Mouse (Mus musculus) testis, postnatal 14 days (tissue): ENCODE measurements around the gene Olfr575.

Source experiments
- DNase-seq: peaks from one replicate; pipeline ENCODE4 v3.0.0; 2021; ENCODE audit warnings: low spot score

Olfr575 gene

DNA sequence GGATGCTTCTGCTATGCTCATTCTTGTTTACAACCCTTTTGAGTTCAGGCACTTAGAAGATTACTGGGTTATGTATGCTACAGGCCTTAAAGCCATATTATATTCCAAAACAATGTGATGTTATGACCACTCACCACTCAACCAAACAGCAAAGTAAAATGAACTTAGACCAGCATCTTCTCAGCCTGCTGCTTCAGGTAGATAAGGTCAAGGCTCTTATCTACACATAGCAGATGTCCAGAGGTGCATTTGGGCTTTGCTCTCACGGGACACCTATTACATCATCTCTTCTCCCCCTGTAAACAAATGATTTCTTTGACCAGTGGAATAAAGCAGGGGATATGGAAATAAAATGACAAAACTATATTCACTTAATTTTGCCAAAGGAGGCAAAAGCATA lies at the start of gene Olfr575:
Gene Olfr575 (minus strand): TSS at position 183 of the 400 bp plus-strand sequence.
- no peak for DNase-seq

DNA sequence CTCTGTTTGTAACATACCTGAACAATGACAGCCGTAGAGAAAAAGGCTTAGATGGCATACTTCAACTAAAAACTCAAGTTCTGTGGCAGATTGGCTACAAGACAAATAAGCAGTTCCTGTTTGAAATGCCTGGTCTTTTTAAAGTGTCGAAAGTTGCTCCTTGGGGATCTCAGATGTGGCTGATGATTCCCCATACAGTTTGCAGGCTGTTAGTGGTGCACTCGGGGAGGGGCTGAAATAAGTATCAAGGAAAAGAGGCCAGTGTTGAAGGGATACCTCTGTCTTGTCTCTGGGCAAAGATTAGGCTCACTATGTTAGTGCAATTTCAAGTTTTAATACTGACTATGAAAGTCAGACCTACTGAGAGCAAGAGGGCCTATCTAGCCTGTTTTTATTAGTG lies 30.6 kb upstream of the Olfr575 start, which contains the start of gene Olfr578:
Gene Olfr578 (minus strand): TSS at position 101 of the 400 bp plus-strand sequence.
- no peak for DNase-seq

DNA sequence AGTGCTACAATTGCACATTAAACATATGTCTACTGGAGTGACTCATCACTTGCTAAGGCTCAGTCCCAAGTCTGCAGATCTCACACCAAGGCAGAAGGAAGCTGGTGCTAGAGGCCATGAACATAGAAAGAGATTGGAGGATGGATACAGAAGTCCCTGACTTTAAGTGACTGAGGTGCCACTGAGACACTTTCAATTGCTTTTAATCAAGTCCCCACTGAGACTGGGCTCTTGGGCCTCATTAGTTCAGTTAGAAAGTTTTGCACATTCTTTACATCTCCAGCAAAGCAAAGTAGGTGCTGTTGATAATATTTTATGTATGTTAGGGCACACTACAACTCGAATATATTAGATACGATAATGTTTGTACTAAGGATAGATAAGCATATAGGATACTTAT lies 17.3 kb upstream of the Olfr575 start, which contains the start of gene Olfr577:
Gene Olfr577 (minus strand): TSS at position 101 of the 400 bp plus-strand sequence.
- DNase-seq, result no peak

DNA sequence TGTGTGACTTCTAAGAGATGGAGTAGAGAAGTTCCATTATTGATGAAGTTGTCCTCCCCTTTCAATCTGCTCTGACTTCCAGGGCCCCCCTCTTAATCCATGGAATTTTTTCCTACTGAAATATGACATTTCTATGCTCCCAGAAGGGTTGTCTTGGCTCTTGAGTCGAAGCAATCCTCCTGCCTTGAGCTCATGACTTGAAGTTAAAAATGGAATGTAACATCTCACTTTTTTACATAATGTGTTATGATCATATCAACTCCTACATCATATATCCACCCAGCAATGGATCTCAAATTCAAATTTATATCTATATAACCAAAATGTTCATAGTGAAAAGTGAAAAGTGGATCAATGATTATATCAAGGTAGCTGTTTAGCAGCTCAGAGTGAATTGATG lies 15.8 kb upstream of the Olfr575 start:
- no peak for DNase-seq

DNA sequence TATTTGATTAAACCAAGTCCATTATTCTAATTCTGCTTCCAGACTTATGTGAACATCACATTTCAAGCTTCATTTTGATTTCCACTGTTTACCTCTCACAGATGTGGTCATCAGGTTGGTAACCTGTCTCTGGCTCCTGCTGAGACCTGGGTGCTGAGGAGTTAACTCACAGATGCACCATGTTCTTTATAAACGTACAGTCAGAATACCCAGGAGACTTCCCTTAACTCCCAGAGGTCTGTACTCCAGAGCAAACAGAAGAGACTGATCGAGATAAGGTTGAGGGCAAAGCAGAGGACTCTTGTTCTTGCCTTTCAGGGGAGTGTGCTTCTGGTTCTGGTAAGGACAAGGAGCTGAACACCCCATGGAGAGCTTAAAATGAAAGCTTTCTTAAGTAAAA lies 3.8 kb upstream of the Olfr575 start, which contains the start of gene Olfr576:
Gene Olfr576 (plus strand): TSS at position 301 of the 400 bp plus-strand sequence.
- no peak for DNase-seq

DNA sequence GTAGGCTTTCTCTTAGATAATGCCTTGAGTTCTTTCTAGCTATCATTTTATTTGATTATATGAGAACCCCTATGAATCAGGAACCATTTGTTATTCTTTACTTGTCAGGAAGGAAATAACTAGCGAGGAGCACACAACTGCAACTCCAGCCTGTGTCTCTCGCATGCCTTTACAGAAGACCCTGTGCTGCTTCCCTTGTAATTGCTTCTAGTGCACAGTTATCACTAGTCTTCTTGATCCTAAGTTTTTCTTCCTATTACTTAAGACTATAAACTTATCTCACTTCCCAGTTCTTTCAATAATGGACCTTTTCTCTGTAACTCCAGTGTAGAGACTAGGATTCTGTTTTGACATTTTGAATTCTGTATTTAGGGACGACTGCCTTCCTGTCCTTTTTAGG lies 438 bp downstream of the Olfr575 start:
- no peak for DNase-seq

DNA sequence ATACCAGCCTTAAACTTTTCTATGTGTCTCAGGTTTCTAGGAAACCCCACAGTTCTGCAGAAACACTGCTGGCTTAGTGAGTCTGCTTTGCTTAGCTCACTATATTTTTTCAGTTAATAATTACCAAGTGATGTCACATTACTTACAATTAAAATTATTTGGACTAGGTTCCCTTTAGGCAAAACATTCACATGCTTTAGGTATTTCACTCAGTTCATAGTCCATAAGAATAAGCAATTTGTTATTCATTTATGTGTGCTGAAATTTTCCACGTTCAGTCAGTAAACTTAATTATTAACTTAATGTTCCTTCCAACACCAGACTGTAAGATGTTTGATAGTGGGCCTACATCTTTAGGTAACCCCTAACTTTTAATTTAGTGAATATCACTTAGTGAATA lies 7.8 kb downstream of the Olfr575 start:
- DNase-seq, result no peak

DNA sequence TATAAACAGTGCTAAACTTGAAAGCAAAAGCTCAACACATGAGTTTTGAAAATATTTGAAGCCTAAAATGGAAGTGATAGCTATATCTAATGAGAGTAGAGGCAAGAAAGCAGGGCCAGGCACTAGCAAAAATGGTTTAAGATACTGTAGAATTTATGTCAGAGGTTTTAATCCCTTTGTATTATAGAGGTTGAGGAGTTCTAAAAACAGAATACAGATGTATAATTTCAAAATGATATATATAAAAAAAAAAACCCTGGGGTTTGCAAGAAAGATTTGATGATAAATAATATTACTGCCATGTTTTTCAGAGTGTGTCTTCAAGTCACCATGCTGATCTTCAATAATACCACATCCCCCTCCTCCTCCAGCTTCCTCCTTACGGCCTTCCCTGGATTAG lies 10.4 kb downstream of the Olfr575 start, which contains the start of gene Olfr574:
Gene Olfr574 (plus strand): TSS at position 301 of the 400 bp plus-strand sequence.
- DNase-seq, result no peak

DNA sequence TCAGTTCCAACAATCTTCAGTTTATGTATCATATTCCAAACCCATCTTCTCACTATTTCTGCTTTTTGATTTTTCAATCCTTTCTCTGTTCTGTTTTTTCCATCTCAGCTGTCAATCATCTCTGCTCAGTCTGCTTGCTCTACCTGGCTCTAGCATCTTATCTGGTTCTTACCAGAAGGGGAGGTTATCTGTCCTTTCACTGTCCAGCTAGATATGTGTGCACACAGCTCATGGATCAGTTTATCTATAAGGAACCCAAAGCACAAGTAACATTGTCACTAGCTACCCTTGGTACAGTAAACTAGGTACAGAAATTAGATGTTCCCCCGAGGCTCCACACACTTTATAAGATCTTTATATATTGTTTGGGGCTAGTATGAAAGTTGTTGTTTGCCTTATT lies 15.2 kb downstream of the Olfr575 start:
- DNase-seq, result no peak

DNA sequence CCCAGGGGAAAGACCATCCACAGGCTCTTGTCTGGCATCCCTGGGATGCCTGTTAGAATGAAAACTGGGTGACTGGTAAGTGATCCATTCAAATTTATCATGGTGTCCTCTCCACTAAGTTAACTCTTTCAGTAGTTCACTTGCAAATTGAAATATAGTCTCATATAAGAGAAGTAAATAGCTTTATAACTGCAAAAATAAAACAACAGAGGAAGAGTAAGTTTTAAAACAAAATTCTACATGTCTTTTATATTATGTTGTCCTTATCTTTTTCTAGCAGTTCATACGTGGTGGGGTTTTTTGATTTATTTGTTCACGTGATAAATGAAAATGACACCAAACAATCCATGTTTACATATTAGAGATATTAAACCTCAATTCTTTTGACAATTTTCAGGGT lies 16.1 kb downstream of the Olfr575 start, which contains the start of gene Olfr573-ps1:
Gene Olfr573-ps1 (minus strand): TSS at position 101 of the 400 bp plus-strand sequence.
- no peak for DNase-seq

DNA sequence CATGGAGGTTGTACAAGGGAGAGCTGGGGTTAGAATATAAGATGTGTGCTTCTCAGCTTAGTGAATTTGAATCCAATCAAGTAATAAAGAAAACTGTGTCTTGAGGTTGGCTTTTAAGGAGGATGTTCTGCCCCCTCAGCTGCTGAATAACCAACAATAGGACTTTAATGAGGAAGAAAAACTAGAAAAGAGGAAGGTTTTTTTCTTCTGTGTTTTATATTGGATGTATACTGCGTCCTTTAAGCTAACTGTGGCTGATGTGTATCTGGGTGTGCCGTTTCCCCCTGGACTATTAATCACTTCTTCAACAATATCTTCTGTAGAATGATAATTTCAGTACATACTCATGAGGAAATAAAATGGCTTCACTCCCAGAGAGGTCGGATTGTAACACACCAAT lies 31.5 kb downstream of the Olfr575 start:
- no peak for DNase-seq

DNA sequence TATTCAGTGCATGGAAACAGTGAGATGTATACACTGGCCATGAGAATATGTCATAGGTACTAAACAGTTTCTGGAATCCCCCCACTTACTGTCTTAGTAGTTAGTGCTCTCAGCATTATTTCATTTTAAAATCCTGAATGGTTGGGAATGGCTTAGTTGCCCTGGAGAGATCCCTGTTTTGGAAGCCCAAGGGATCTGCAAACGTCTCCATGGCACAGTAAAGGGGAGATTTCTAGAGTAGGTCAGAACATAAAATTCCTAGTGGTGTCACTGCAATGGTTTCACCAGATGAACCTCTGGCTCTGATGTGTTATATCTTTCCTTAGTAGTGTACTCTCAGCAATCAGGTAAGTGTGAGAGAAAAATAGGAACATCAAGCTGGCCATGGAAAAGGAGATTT lies 34.5 kb downstream of the Olfr575 start, which contains the start of gene Olfr572:
Gene Olfr572 (plus strand): TSS at position 301 of the 400 bp plus-strand sequence.
- no peak for DNase-seq

DNA sequence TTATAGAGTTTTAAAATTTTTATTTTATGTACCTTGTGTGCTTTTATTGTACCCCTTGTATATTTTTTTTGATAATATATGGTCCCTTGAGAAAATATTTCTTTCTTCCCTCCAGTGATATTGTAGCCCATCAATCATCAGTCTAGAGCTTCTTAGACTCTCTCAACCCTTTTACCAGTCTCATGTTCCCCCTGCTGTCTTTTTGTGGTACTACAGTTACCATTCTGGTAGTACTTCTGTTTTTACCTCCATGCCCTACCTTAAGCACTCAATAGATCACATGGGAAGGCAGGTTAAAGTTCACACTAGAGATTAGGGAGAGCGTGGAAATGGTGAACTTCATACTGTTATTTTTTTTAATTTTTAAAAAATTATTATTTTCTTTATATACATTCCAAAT lies 38.9 kb downstream of the Olfr575 start:
- no peak for DNase-seq

DNA sequence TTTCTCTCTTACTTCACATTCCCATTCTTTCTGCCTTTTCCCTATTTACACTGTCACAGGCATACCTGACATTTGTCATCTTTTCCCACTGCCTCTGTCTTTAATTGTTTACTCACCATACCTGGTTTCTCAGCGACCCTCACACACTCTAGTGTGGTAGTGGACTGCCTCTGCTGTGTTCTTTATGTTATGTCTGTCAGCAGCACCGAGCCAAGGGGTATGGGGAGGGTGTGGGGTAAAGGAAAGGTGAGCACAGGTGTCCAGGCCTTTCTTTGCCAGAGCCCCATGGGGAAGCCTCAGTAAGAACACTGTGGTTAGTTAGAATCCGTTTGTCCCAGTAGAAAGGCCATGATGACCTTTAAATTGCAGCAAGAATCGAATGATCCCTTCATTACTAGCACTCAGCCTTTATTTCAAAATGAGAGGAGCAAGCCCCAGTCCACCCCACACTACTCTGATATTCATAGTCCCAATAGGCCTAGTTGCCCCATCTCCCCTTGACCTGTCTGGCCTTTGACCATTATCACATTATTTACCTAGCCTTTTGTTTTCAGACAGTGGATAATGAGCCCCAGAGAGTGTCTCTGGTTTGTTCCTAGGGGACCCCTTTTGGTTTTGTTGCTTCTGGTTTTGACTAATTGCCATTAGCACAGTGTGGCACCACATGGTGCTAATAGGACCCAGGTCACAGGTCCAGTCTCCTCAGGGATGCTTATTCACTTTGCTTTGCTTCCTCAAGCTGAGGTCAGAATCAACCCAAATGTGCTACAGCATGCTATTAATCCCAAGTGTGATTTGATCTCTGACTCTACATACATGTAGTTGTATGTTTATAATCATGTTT lies 41.3 kb downstream of the Olfr575 start, which contains the start of gene Olfr571:
Gene Olfr571 (minus strand): TSS at position 505 of the 844 bp plus-strand sequence.
- no peak for DNase-seq

DNA sequence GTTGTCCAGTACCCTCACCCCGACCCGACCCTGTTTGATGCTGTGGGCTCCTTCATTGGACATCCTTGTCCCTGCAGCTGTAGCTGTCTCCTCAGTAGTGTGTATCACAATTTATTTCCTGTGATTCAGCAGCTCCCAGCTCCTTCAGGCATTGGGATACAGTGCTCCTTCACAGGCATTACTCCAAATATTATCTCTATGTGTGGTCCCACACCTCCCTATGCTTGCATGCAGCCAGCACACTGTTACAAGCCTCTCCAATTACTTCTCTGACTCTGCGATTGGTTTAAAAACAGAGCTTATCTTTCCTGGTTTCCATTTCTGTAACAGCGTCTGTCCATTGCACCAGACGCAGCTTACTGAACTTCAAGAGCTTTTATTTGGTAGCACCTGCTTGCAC lies 42.2 kb downstream of the Olfr575 start:
- DNase-seq, result no peak

DNA sequence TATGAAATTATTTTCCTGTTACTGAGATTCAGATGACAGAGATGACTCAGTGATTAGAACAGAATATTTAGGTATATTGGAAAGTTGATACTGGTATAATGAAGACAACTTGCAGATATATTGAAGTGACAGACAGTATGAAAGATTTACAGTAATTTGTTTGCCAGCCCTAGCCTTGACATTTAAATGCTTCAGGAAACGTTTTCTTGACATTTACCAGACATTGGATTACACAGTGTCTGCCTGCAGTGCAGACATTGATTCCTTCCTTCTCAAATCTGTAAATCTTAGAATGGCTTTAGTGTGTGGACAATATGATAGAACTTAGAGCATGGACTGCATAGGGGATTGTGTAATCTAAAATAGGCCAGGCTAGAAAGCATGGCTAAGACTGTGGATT lies 43.3 kb downstream of the Olfr575 start:
- DNase-seq, result no peak
